Mouse (Mus musculus): ENCODE data around the gene Scgb1b3.

Gene Scgb1b3

DNA sequence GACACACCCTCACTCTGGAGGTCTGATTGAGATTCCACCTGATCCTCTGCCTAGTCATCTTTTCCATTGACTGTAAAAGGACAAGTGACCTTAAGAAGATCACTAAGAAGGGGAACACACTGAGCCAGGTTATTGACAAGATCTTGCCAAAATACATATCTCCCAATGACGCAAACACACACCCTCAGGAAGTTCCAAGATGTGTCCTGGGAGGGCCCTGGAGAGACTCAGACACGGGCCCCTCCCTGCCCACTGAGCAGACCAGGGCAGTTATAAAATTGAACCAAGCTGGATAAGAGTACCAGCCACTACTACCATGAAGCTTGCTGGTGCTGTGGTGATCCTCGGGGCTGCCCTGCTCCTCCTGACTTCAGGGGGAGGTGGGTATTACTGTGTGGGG lies at the start of gene Scgb1b3:
Scgb1b3 (plus strand) TSS at position 301 of the 400 bp plus-strand sequence.
- DNase-seq (ENCODE audit: low read depth, low spot score), result no peak

DNA sequence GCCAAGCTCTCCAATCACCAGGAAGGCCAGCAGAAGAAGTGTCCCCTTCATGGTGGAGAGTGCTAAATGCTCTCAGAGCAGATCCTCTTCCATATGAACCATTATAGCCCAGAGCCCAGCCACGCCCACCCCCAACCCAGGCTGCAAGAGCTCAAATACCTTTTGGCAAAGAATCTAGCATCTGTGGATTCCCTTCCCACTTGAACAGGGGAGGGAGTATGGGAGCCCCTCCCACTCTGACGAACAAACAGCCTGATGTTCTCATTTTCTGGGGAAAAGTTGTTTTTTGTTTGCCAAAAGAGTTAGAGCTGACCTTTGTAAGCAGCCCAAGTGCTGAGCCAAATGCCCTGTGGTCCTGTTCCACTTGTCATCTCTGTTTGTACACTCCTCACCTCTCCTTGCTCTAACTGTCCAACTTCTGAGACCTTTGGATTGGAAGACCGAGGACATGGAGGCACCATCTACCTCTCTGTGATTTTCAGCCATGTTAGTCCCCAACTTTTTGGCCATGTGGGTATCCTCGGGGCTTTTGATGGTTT lies 13.3 kb upstream of the Scgb1b3 start, which contains the start of gene Scgb2b3:
Scgb2b3 (minus strand) TSS at position 51 of the 539 bp plus-strand sequence.
- no peak for DNase-seq (ENCODE audit: low read depth, low spot score)

All from A20 (cell line).